Mouse (Mus musculus) kidney, postnatal 0 days (tissue): ENCODE measurements at regions not wholly inside any gene's neighbourhood (a gene's known extent, or its start where the extent isn't known, plus 50 kb on each side); places are given as distances from the start of the nearest gene placed in this dataset.

Experiments used
- ATAC-seq: fragments of 200-750 bp; cut with Nextera tagmentation; replicated peaks from 2 replicates; pipeline ENCODE4 v1.8.0; 2017; ENCODE audit warnings: low read depth, moderate number of reproducible peaks, moderate TSS enrichment, moderate library complexity; ENCODE audit not compliant: low FRiP score
- DNase-seq: peaks from one replicate; pipeline ENCODE4 v3.0.0-alpha.2; 2016; ENCODE audit warnings: low spot score
- H3K27ac ChIP-seq: fragments of 300-500 bp; sonication (generic); 2 replicates; pipeline ENCODE4 v1.5.1; 2014; ENCODE audit warnings: mild to moderate bottlenecking
- H3K27me3 ChIP-seq: fragments of 300-500 bp; sonication (generic); 2 replicates; pipeline ENCODE4 v1.6.1; 2014; ENCODE audit warnings: low read length, mixed read lengths; ENCODE audit not compliant: insufficient read depth
- H3K36me3 ChIP-seq: fragments of 300-500 bp; sonication (generic); 2 replicates; pipeline ENCODE4 v1.6.1; 2014; ENCODE audit warnings: low read length, mixed read lengths; ENCODE audit not compliant: insufficient read depth
- H3K4me1 ChIP-seq: fragments of 300-500 bp; sonication (generic); replicated peaks from 2 replicates; pipeline ENCODE4 v1.6.1; 2014; ENCODE audit warnings: antibody characterized with exemption, low read length, mixed read lengths; ENCODE audit not compliant: insufficient read depth
- H3K4me2 ChIP-seq: fragments of 300-500 bp; sonication (generic); 2 replicates; pipeline ENCODE4 v1.6.1; 2014; ENCODE audit warnings: mild to moderate bottlenecking, low read length, moderate library complexity, mixed read lengths
- H3K4me3 ChIP-seq: fragments of 300-500 bp; sonication (generic); replicated peaks from 2 replicates; pipeline ENCODE4 v1.5.1; 2014; ENCODE audit warnings: low read depth, low read length
- H3K9ac ChIP-seq: fragments of 300-500 bp; sonication (generic); 2 replicates; pipeline ENCODE4 v1.6.1; 2014; ENCODE audit warnings: low read depth, low read length
- H3K9me3 ChIP-seq: fragments of 300-500 bp; sonication (generic); replicated peaks from 2 replicates; pipeline ENCODE4 v1.6.1; 2016; ENCODE audit warnings: low read length, inconsistent platforms, mixed read lengths
- CTCF ChIP-seq: IDR thresholded peaks from 2 replicates; pipeline ENCODE4 v1.5.1; 2016; ENCODE audit warnings: antibody characterized with exemption, low read depth, mild to moderate bottlenecking, moderate library complexity
- WGBS: fragments of 180-500 bp; shearing (Covaris S2); extraction: QIAGEN DNeasy Blood & Tissue Kit; methylation state at CpG from one replicate; pipeline ENCODE4 v1.1.7; 2014; 5-methylcytosine and 5-hydroxymethylcytosine counted together

- no peaks in the 10 kb centered on the region for H3K27me3 ChIP-seq
- no peak overlapping the region for H3K9ac ChIP-seq
- H3K27ac ChIP-seq, result no peak overlapping the region
- no peak for TF ChIP-seq CTCF
- peaks cover 6% of the 10 kb centered on the region; the same call in 1 of the 2 replicates for H3K4me1 ChIP-seq
- no peak for DNase-seq
- no peaks in the 10 kb centered on the region for H3K36me3 ChIP-seq
- H3K9me3 ChIP-seq, result no peaks in the 10 kb centered on the region
- ATAC-seq, result no peak
- H3K4me3 ChIP-seq, result no peak overlapping the region
- WGBS, result 81% methylated on average over 10 of the region's 10 CpGs
- H3K4me2 ChIP-seq, result no peak overlapping the region
Measured at GRCm38 (mm10) chr9:48059549-48060165, 102.2 kb upstream of the Nxpe4 start.

- no peaks in the 10 kb centered on the region for H3K36me3 ChIP-seq
- H3K9me3 ChIP-seq, result no peaks in the 10 kb centered on the region
- DNase-seq (no peak), ATAC-seq (no peak)
- no peak overlapping the region for H3K4me3 ChIP-seq
- no peak overlapping the region for H3K27ac ChIP-seq
- H3K4me2 ChIP-seq, result no peak overlapping the region
- no peak for TF ChIP-seq CTCF
- no peaks in the 10 kb centered on the region for H3K27me3 ChIP-seq
- 86% methylated on average over 4 of the region's 4 CpGs for WGBS
- H3K4me1 ChIP-seq, result no peaks in the 10 kb centered on the region
- no peak overlapping the region for H3K9ac ChIP-seq
Measured at GRCm38 (mm10) chr9:48060996-48061395, 100.8 kb upstream of the Nxpe4 start.

- no peak for TF ChIP-seq CTCF
- H3K4me1 ChIP-seq, result no peaks in the 10 kb centered on the region
- no peak for DNase-seq
- no peak overlapping the region for H3K4me2 ChIP-seq
- no peak overlapping the region for H3K27ac ChIP-seq
- no peak for ATAC-seq
- no peak overlapping the region for H3K4me3 ChIP-seq
- no peaks in the 10 kb centered on the region for H3K27me3 ChIP-seq
- no peak overlapping the region for H3K9ac ChIP-seq
- 71% methylated on average over 7 of the region's 7 CpGs for WGBS
- H3K36me3 ChIP-seq, result no peaks in the 10 kb centered on the region
- H3K9me3 ChIP-seq, result no peaks in the 10 kb centered on the region
Measured at GRCm38 (mm10) chr9:48066730-48067345, 95.0 kb upstream of the Nxpe4 start.

- Histone ChIP-seq H3K4me2 (no peak overlapping the region), H3K4me1 (no peaks in the 10 kb centered on the region), H3K4me3 (no peak overlapping the region), H3K36me3 (no peaks in the 10 kb centered on the region), H3K9me3 (no peaks in the 10 kb centered on the region), H3K27ac (no peak overlapping the region), H3K9ac (no peak overlapping the region), H3K27me3 (no peaks in the 10 kb centered on the region)
- TF ChIP-seq CTCF, result no peak
- DNase-seq, result no peak
- no peak for ATAC-seq
- WGBS, result 86% methylated on average over 1 of the region's 1 CpGs
Measured at GRCm38 (mm10) chr9:48072592-48072991, 89.2 kb upstream of the Nxpe4 start.

- Histone ChIP-seq H3K4me3 (no peak overlapping the region), H3K4me2 (no peak overlapping the region), H3K27me3 (no peaks in the 10 kb centered on the region), H3K9me3 (no peaks in the 10 kb centered on the region), H3K27ac (no peak overlapping the region), H3K4me1 (no peaks in the 10 kb centered on the region), H3K36me3 (no peaks in the 10 kb centered on the region), H3K9ac (no peak overlapping the region)
- ATAC-seq, result no peak
- 44% methylated on average over 2 of the region's 2 CpGs for WGBS
- no peak for DNase-seq
- TF ChIP-seq CTCF, result no peak
Measured at GRCm38 (mm10) chr9:48073096-48073495, 88.7 kb upstream of the Nxpe4 start.

GRCm38 (mm10) chr9:48075661-48076240 lies 86.1 kb upstream of the Nxpe4 start:
- no peak for TF ChIP-seq CTCF
- ATAC-seq, result no peak
- Histone ChIP-seq H3K27me3 (no peaks in the 10 kb centered on the region), H3K36me3 (no peaks in the 10 kb centered on the region), H3K27ac (no peak overlapping the region), H3K9ac (no peak overlapping the region), H3K9me3 (no peaks in the 10 kb centered on the region), H3K4me3 (no peak overlapping the region), H3K4me2 (no peak overlapping the region), H3K4me1 (no peaks in the 10 kb centered on the region)
- DNase-seq, result no peak
- WGBS, result 91% methylated on average over 5 of the region's 5 CpGs
